Mouse (Mus musculus) neutrophil, adult 5-6 weeks (primary cell): ENCODE measurements around the gene Rab30. TPM values are rescaled to one million over a fixed set of nuclear protein-coding genes. Genes with fewer than 3 reads are reported as not detected.
A peak's percentile ranks its signal among the peaks of the same experiment; 100 is the strongest.

Source experiments
- ATAC-seq: fragments of 151-379, 151-347 bp; 2 replicates; pipeline ENCODE4 v1.8.0; 2017; ENCODE audit warnings: mild to moderate bottlenecking, moderate TSS enrichment; ENCODE audit not compliant: insufficient number of reproducible peaks, poor library complexity, low FRiP score, severe bottlenecking; ENCODE audit errors: extremely low read depth
- total RNA-seq: library from RNA; stranded (forward); fragments of 200-1000 nt; gene quantifications from 2 replicates; pipeline ENCODE4 v1.2.3, GENCODE M21; 2017

The Rab30 gene
- total RNA-seq, 1 experiment from 2014 or later, result 24.9 TPM

GRCm38 (mm10) chr7:92822409-92823101 is 81.2 kb downstream of the Rab30 start:
- no peak for ATAC-seq

- no peak for ATAC-seq
These were observed 84.8 kb downstream of the Rab30 start for GRCm38 (mm10) chr7:92826248-92826647.

GRCm38 (mm10) chr7:92827981-92828380 is 86.6 kb downstream of the Rab30 start:
- ATAC-seq, result 0 out of 2 replicates have a peak, but pooled peaks have one; percentile 39

- peak; percentile 57; the same call in 1 of the 2 replicates for ATAC-seq
These were observed 91.0 kb downstream of the Rab30 start for GRCm38 (mm10) chr7:92832395-92832794.

GRCm38 (mm10) chr7:92834391-92834790 is 93.0 kb downstream of the Rab30 start:
- no peak for ATAC-seq

- no peak for ATAC-seq
These were observed 95.0 kb downstream of the Rab30 start for GRCm38 (mm10) chr7:92836447-92836846.

- peak; percentile 78 for ATAC-seq
These were observed 95.8 kb downstream of the Rab30 start for GRCm38 (mm10) chr7:92837226-92837625.

- no peak for ATAC-seq
These were observed 96.5 kb downstream of the Rab30 start for GRCm38 (mm10) chr7:92837907-92838306.

- ATAC-seq, result no peak
These were observed 100.9 kb downstream of the Rab30 start for GRCm38 (mm10) chr7:92842254-92842653.

GRCm38 (mm10) chr7:92848246-92848645 is 106.8 kb downstream of the Rab30 start:
- ATAC-seq, result no peak

- ATAC-seq, result no peak
These were observed 125.1 kb downstream of the Rab30 start for GRCm38 (mm10) chr7:92866526-92866925.

- no peak for ATAC-seq
These were observed 128.8 kb downstream of the Rab30 start for GRCm38 (mm10) chr7:92870161-92870560.

- no peak for ATAC-seq
These were observed 130.2 kb downstream of the Rab30 start for GRCm38 (mm10) chr7:92871596-92871995.

GRCm38 (mm10) chr7:92874116-92874675 is 132.8 kb downstream of the Rab30 start, which contains the start of the genes Ddias and Prcp:
Ddias (minus strand) TSS chr7:92874247.
Prcp (plus strand) TSS chr7:92874470.
- ATAC-seq, result peak; percentile 70

GRCm38 (mm10) chr7:92874761-92875408 is 133.5 kb downstream of the Rab30 start:
- ATAC-seq, result peak; percentile 77

GRCm38 (mm10) chr7:92876066-92876465 is 134.7 kb downstream of the Rab30 start:
- no peak for ATAC-seq

- ATAC-seq, result no peak
These were observed 135.1 kb downstream of the Rab30 start for GRCm38 (mm10) chr7:92876538-92876937.

GRCm38 (mm10) chr7:92878575-92879285 is 137.3 kb downstream of the Rab30 start:
- peak; percentile 28; the same call in 1 of the 2 replicates for ATAC-seq
